Mouse (Mus musculus) limb, embryonic 12.5 days (tissue): Measurements from ENCODE around the gene F2. TPM values are rescaled to one million over a fixed set of nuclear protein-coding genes. Genes with fewer than 3 reads are reported as not detected.

Source experiments
- ATAC-seq: fragments of 200-750 bp; cut with Nextera tagmentation; 2 replicates; pipeline ENCODE4 v1.8.0; 2017; ENCODE audit warnings: low read depth, moderate TSS enrichment; ENCODE audit not compliant: insufficient number of reproducible peaks, insufficient read depth, low FRiP score, low TSS enrichment
- H3K27ac ChIP-seq: fragments of 300-500 bp; sonication (generic); 2 replicates; pipeline ENCODE4 v1.5.1; 2016; ENCODE audit warnings: mild to moderate bottlenecking, moderate library complexity
- H3K27me3 ChIP-seq: fragments of 300-500 bp; sonication (generic); 2 replicates; pipeline ENCODE4 v1.6.1; 2016; ENCODE audit warnings: mild to moderate bottlenecking, moderate library complexity
- H3K36me3 ChIP-seq: fragments of 300-500 bp; sonication (generic); 2 replicates; pipeline ENCODE4 v1.6.1; 2016; ENCODE audit warnings: mild to moderate bottlenecking, moderate library complexity
- H3K4me1 ChIP-seq: fragments of 300-500 bp; sonication (generic); replicated peaks from 2 replicates; pipeline ENCODE4 v1.6.1; 2016
- H3K4me2 ChIP-seq: fragments of 300-500 bp; sonication (generic); 2 replicates; pipeline ENCODE4 v1.6.1; 2016; ENCODE audit warnings: mild to moderate bottlenecking, moderate library complexity
- H3K4me3 ChIP-seq: fragments of 300-500 bp; sonication (generic); replicated peaks from 2 replicates; pipeline ENCODE4 v1.5.1; 2016; ENCODE audit warnings: mild to moderate bottlenecking
- H3K9ac ChIP-seq: fragments of 300-500 bp; sonication (generic); replicated peaks from 2 replicates; pipeline ENCODE4 v1.6.1; 2016; ENCODE audit warnings: mild to moderate bottlenecking, moderate library complexity
- H3K9me3 ChIP-seq: fragments of 300-500 bp; sonication (generic); 2 replicates; pipeline ENCODE4 v1.6.1; 2016; ENCODE audit warnings: mild to moderate bottlenecking, moderate library complexity
- WGBS: fragments of 180-500 bp; shearing (Covaris S2); methylation state at CpG from one replicate; pipeline ENCODE4 v1.1.7; 2016; 5-methylcytosine and 5-hydroxymethylcytosine counted together
- polyA plus RNA-seq: library from polyadenylated mRNA; unstranded; fragments of >200 nt; fragmentation: Nextera tagmentation; extraction: Ambion mirVana; gene quantifications from 2 replicates; pipeline ENCODE4 v1.2.1, GENCODE M21; 2016

The F2 gene
- polyA plus RNA-seq, 1 experiment from 2014 or later: 0.40 TPM

DNA sequence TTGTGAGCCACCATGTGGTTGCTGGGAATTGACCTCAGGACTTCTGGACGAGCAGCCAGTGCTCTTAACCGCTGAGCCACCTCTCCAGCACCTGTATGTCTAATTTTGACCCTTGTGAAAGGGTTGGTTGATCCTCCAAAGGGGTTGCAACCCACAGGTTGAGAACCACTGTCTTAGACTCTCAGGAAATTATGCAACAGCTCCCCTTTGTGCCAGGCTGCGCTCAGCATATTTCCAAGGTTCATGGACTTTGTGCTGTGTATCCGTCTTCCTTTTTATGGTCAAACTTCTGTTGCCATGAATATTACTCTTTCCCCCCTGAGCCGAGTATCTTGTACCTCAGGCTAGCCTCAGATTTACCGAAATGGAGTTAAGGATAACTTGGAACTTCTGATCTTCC, 24.8 kb upstream of the F2 start:
- Histone ChIP-seq H3K4me3 (no peak overlapping the region), H3K9me3 (no peaks in the 10 kb centered on the region), H3K9ac (no peak overlapping the region), H3K4me1 (no peaks in the 10 kb centered on the region), H3K27me3 (no peaks in the 10 kb centered on the region), H3K27ac (no peak overlapping the region), H3K36me3 (peaks cover 88% of the 10 kb centered on the region), H3K4me2 (no peak overlapping the region)
- no peak for ATAC-seq
- 91% methylated on average over 6 of the region's 6 CpGs for WGBS

DNA sequence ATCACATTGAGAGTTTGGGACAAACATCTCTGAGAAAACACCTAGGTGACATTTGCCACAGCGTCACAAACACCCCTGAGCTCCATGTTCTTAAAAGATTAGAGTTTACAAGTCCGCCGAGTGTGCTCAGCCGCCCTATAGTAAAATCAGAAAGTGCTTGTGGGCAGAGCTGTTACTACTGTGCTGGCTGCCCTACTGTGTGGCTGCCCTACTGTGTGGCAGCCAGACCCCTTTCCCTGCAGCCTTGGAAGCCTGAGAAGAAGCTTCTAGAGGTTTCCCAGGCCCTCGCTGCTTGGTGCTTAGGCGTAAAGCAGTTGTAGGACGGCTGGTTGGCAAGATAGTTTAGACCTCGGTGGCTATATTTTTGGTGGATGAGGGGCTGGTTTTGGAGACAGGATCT, 23.4 kb upstream of the F2 start:
- Histone ChIP-seq H3K9me3 (no peaks in the 10 kb centered on the region), H3K4me3 (no peak overlapping the region), H3K9ac (no peak overlapping the region), H3K36me3 (peaks cover 92% of the 10 kb centered on the region), H3K4me1 (no peaks in the 10 kb centered on the region), H3K27me3 (no peaks in the 10 kb centered on the region), H3K27ac (no peak overlapping the region), H3K4me2 (no peak overlapping the region)
- 93% methylated on average over 8 of the region's 8 CpGs for WGBS
- ATAC-seq: no peak

DNA sequence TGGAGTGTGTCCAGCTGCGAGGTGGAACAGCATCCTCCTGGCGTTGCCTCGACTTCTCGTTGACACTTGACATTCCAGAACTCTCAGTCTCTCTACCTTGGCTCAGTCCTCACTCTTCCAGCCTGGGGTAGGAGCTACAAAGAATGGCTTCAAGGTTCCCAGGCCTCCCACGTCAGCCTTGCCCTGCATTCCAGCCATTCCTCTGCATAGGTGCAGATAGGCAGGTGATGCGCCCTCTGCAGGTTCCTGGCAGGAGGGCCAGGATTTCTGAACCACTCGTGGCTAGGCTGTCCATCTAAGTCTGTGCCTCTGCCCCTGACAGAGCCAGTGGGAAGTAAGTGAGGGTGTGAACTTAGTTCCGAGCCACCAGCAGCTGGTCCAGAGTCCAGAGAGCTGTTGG, 20.6 kb upstream of the F2 start:
- H3K4me2 ChIP-seq: no peak overlapping the region
- no peak overlapping the region for H3K4me3 ChIP-seq
- 0 out of 2 replicates have a peak, but pooled peaks cover under 1% of the 10 kb centered on the region for H3K4me1 ChIP-seq
- H3K27me3 ChIP-seq: no peaks in the 10 kb centered on the region
- H3K27ac ChIP-seq: no peak overlapping the region
- no peak for ATAC-seq
- WGBS: 78% methylated on average over 8 of the region's 8 CpGs
- no peaks in the 10 kb centered on the region for H3K9me3 ChIP-seq
- peaks cover 85% of the 10 kb centered on the region for H3K36me3 ChIP-seq
- no peak overlapping the region for H3K9ac ChIP-seq

DNA sequence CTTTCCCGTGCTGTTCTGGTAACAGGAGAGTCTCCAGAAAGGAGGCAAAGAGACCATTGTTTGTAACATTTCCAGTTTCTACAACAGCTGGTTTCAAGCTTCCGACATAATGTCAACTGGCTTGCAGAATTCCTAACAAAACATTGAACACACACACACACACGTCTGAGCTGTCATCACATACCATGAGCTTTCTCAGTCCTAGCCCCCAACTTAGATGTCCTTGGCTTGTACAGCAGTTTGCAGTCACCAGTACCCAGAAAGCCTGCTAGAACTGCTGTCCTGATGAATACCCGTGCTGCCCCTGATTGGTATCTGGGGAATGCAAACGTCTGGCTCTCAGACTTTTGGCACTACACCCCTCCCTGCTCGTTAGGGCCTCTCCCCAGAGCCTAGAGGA, 19.6 kb upstream of the F2 start:
- Histone ChIP-seq H3K4me3 (no peak overlapping the region), H3K27me3 (no peaks in the 10 kb centered on the region), H3K27ac (no peak overlapping the region), H3K4me2 (no peak overlapping the region), H3K9ac (no peak overlapping the region), H3K9me3 (no peaks in the 10 kb centered on the region), H3K36me3 (peaks cover 78% of the 10 kb centered on the region), H3K4me1 (peaks cover 6% of the 10 kb centered on the region)
- WGBS: 71% methylated on average over 6 of the region's 6 CpGs
- ATAC-seq: no peak

DNA sequence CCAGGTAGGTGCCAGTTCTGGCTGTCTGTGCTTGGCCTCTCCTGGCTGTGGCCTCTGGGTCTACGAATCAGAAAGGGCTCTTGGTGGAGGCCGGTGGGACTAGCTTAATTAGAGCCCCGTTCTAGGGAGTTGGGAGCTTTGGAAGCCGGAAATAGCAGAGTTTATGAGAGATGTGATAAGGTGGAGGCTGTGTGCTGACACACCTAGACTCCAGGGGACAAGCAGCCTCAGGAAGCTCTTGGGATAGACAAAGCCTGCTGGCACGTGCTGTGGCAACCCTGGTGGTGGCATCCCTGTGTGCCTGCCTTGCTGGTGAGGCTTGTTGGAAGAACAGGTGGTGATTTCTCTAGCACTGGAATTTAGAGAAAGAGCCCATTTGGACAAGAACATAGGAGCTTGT, 19.2 kb upstream of the F2 start:
- peaks cover 10% of the 10 kb centered on the region for H3K4me1 ChIP-seq
- H3K9ac ChIP-seq: no peak overlapping the region
- 89% methylated on average over 5 of the region's 5 CpGs for WGBS
- ATAC-seq: no peak
- H3K27ac ChIP-seq: no peak overlapping the region
- H3K36me3 ChIP-seq: peaks cover 77% of the 10 kb centered on the region
- H3K9me3 ChIP-seq: no peaks in the 10 kb centered on the region
- no peak overlapping the region for H3K4me3 ChIP-seq
- H3K4me2 ChIP-seq: no peak overlapping the region
- no peaks in the 10 kb centered on the region for H3K27me3 ChIP-seq

DNA sequence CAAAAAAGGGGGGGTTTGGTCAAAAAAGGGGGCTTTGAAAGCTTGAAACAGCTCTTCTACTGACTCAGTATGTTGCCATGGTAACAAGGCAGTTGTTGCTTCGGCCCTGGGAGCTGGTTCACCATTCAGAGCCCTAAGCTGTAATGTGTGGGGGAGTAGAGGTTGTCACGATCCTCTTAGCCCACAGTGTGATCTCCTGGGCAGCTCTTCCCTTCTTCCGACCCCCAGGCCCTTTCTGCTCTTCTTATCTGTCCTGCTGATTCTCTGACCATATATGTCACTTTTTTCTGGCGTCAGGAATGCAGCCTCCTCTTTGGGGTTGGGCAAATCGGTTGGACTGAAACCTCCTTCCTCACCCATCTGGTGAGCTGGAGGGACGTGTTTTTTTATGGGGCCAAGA, 16.6 kb upstream of the F2 start:
- no peaks in the 10 kb centered on the region for H3K27me3 ChIP-seq
- H3K36me3 ChIP-seq: peaks cover 56% of the 10 kb centered on the region
- no peak overlapping the region for H3K27ac ChIP-seq
- H3K4me1 ChIP-seq: peaks cover 18% of the 10 kb centered on the region
- no peak overlapping the region for H3K4me2 ChIP-seq
- no peak overlapping the region for H3K4me3 ChIP-seq
- no peak overlapping the region for H3K9ac ChIP-seq
- ATAC-seq: no peak
- H3K9me3 ChIP-seq: no peaks in the 10 kb centered on the region
- 71% methylated on average over 6 of the region's 6 CpGs for WGBS

DNA sequence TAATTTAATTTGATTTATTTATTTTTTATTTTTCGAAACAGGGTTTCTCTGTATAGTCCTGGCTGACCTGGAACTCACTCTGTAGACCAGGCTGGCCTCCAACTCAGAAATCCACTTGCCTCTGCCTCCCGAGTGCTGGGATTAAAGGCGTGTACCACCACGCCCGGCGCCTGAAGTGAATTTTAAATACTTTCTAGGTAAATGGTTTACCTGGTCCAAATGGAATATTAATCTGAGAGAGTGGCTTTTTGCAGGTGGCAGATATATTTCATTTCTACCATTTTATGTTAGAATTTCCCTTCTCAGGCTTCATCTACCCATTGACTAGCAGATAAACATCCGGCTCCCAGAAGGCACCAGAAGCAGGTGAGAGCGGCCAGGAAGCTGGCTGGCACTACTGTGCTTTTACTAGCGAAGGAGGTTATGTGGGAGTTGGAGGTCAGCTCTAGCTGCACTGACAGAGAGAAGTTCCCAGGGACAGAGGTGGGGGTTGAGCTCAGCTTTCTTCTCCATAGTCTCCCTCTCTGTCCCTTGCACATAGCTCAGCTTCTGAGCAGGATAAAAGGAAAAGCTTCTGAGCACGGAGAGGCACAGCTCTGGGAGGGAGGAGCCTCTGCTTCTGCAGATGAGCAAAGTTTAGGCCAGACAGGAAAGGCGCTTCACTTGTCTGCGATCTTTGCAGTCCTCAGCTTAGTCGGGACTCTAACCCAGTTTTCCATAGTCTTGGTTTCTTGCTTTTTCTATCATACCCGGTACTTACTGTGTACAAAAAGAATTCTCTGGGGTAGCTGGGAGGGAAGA, 15.4 kb upstream of the F2 start:
- H3K27me3 ChIP-seq: no peaks in the 10 kb centered on the region
- peaks cover 18% of the 10 kb centered on the region for H3K4me1 ChIP-seq
- H3K9me3 ChIP-seq: no peaks in the 10 kb centered on the region
- no peak overlapping the region for H3K9ac ChIP-seq
- no peak overlapping the region for H3K4me2 ChIP-seq
- peaks cover 56% of the 10 kb centered on the region for H3K36me3 ChIP-seq
- no peak for ATAC-seq
- H3K27ac ChIP-seq: no peak overlapping the region
- H3K4me3 ChIP-seq: no peak overlapping the region
- 89% methylated on average over 14 of the region's 14 CpGs for WGBS

DNA sequence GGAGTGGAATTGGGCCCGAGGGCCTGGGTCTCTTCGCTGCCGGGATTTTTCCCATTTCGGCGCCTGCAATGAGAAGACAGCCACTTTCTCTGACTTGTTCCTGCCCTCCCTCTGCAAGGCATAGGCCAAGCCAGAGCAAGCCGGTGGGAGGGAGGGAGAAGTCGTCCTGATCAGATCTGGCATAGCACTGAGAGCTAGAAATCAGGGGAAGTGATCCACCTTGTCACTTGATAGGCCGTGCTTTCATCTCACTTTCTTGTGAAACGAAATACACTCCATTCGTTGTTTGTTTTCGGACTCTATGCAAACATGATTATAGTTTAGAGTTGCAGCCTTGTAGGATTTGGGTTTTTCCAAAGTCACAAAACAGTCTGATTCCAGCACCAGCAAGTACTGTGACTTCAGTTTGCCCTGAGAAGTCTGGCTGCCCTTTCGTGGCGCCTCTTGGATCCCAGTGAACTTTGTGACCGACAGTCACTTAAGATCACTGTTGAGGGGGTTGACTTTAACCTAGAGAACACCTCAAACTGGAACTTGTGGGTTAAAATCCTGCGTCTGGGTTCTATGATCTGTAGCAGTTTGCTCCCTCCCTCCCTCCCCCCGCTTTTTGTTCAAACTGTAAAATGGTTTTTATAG, 14.3 kb upstream of the F2 start:
- peak overlapping the region; percentile 93 for H3K4me3 ChIP-seq
- ATAC-seq: peak; percentile 7; the same call in 1 of the 2 replicates
- no peaks in the 10 kb centered on the region for H3K27me3 ChIP-seq
- H3K27ac ChIP-seq: peak overlapping the region; percentile 62
- 18% methylated on average over 16 of the region's 16 CpGs for WGBS
- peak overlapping the region; percentile 97 for H3K9ac ChIP-seq
- H3K4me2 ChIP-seq: peak overlapping the region; percentile 95
- H3K36me3 ChIP-seq: peaks cover 56% of the 10 kb centered on the region
- H3K4me1 ChIP-seq: peaks cover 18% of the 10 kb centered on the region
- H3K9me3 ChIP-seq: no peaks in the 10 kb centered on the region

DNA sequence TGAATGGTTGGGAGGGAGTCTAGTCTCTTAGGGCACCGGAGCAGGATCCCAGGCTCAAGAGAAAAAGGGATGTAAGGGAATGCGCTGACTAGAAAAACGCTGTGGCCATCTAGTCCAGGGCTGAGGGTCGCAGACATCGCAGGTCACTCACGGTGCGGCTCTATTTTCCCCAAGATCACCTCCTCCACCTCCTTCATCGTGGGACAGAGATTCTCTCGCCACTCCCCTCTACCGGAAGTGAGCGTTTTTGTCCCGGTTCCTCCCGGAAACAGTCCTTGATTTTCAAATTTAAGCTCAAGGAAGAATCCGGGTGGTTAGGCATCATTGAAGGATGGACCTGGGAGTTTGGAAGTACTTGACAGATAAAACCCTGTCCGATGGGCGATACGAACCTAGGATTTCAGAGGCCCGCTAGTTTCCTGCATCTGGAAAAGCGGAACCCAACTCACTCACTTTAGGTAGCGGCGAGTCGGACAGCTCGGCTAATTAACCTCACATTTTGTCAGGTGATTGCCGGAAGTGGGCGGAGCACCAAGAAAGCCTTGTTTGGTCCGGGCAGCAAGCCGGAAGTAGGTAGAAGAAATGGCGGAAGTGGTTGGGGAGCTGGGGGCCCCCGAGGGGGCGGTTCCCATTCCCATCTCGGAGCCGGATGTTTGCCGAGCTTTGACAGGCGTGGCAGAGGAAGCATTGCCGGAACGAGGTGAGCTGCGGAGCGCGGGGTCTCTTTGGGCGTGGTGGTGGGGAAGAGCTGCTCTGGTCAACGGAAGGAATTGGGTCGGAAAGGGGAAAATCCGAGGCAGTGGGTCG, 13.5 kb upstream of the F2 start, which contains the start of the genes Zfp408 and Arhgap1:
TSS of gene Zfp408 (minus strand) at position 239 of the 807 bp plus-strand sequence.
TSS of gene Arhgap1 (plus strand) at position 308 of the 807 bp plus-strand sequence.
- Histone ChIP-seq H3K9me3 (no peaks in the 10 kb centered on the region), H3K4me2 (peak within 1 kb of the TSS; percentile 95), H3K4me3 (peak within 1 kb of the TSS; percentile 93), H3K27me3 (no peaks in the 10 kb centered on the region), H3K27ac (peak within 1 kb of the TSS; percentile 91), H3K36me3 (peaks cover 56% of the 10 kb centered on the region), H3K4me1 (peaks cover 18% of the 10 kb centered on the region), H3K9ac (peak within 1 kb of the TSS; percentile 97)
- ATAC-seq: peak; percentile 86
- under 1% methylated on average over 44 of the region's 44 CpGs for WGBS

DNA sequence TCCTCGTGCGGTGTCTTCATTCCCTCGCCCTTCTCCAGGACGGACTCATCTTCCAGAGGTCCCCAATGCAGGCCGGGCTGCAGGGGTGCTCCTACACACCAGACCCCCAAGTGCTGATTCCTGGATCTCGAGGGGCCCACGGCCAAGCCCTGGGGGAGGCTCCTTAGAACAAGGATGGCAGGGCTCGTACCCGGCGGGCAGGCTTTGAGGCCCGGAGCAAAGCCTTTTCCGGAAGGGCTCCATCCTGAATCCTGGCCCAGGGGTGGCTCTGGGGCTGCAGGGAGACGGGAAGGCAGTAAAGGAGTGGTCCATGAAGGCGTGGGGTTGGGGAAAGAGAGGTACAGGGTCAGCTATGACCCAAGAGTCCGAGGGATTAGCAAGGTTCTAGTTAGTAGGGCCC, 12.9 kb upstream of the F2 start:
- Histone ChIP-seq H3K27me3 (no peaks in the 10 kb centered on the region), H3K9ac (peak overlapping the region; percentile 97), H3K36me3 (peaks cover 56% of the 10 kb centered on the region), H3K4me2 (peak overlapping the region; percentile 95), H3K4me1 (peaks cover 18% of the 10 kb centered on the region), H3K9me3 (no peaks in the 10 kb centered on the region), H3K27ac (peak overlapping the region; percentile 91), H3K4me3 (peak overlapping the region; percentile 93)
- no peak for ATAC-seq
- WGBS: 2% methylated on average over 15 of the region's 15 CpGs

DNA sequence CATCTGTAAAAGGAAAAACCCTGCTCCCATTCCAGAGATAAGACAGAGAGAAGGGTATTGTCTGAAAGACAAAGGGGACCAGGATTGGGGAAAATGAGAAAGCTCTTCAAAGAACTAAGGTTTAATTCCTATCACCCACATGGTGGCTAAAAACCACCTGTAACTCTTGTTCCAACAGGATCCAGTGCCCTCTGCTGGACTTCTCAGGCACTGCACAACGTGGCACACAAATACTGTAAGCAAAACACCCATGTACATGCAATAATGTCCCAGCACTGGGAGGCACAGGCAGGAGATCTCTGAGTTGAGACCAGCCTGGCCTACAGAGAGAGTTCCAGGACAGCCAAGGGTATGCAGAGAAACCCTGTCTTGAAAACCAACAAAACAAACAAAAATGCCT, 10.5 kb upstream of the F2 start:
- Histone ChIP-seq H3K9ac (no peak overlapping the region), H3K4me2 (no peak overlapping the region), H3K4me1 (peaks cover 17% of the 10 kb centered on the region), H3K27me3 (no peaks in the 10 kb centered on the region), H3K9me3 (no peaks in the 10 kb centered on the region), H3K4me3 (no peak overlapping the region), H3K36me3 (peaks cover 58% of the 10 kb centered on the region), H3K27ac (no peak overlapping the region)
- WGBS: 33% methylated on average over 1 of the region's 1 CpGs
- ATAC-seq: no peak
